Mouse (Mus musculus) granulocyte monocyte progenitor cell, adult 5-6 weeks (primary cell): ENCODE results near the gene Galnt16. TPM values are rescaled to one million over a fixed set of nuclear protein-coding genes. Genes with fewer than 3 reads are reported as not detected.

Experiments used
- ATAC-seq: replicated peaks from 2 replicates; pipeline ENCODE4 v1.8.0; 2016; ENCODE audit warnings: mild to moderate bottlenecking, moderate TSS enrichment, inconsistent platforms; ENCODE audit not compliant: poor library complexity, severe bottlenecking
- total RNA-seq, 2 experiments: library from RNA; stranded (forward) in 1 of 2; stranded (reverse) in 1 of 2; fragments of 200-712, 200-1000 nt in 1 of 2; fragments of >200 nt in 1 of 2; fragmentation: Nextera tagmentation in 1 of 2; gene quantifications; 2 replicates each; pipeline ENCODE4 v1.2.3; 2014 to 2017

Galnt16 gene
- total RNA-seq (2014; fragmentation: Nextera tagmentation) (not detected in 2 replicates), total RNA-seq (2017) (not detected in 2 replicates)

GRCm38 (mm10) chr12:80517977-80518376 is at the start of gene Galnt16:
Galnt16 (plus strand) TSS chr12:80518277.
- no peak for ATAC-seq

- no peak for ATAC-seq
Measured at GRCm38 (mm10) chr12:80470206-80470605, 47.9 kb upstream of the Galnt16 start.

GRCm38 (mm10) chr12:80471926-80472325 is 46.2 kb upstream of the Galnt16 start:
- ATAC-seq: no peak

- ATAC-seq: no peak
Measured at GRCm38 (mm10) chr12:80473731-80474130, 44.3 kb upstream of the Galnt16 start.

- no peak for ATAC-seq
Measured at GRCm38 (mm10) chr12:80479986-80480385, 38.1 kb upstream of the Galnt16 start.

GRCm38 (mm10) chr12:80483397-80483796 is 34.7 kb upstream of the Galnt16 start:
- no peak for ATAC-seq

- ATAC-seq: no peak
Measured at GRCm38 (mm10) chr12:80493311-80493710, 24.8 kb upstream of the Galnt16 start.

- no peak for ATAC-seq
Measured at GRCm38 (mm10) chr12:80495691-80496090, 22.4 kb upstream of the Galnt16 start.

GRCm38 (mm10) chr12:80498356-80498755 is 19.7 kb upstream of the Galnt16 start:
- no peak for ATAC-seq

- ATAC-seq: no peak
Measured at GRCm38 (mm10) chr12:80500506-80500905, 17.6 kb upstream of the Galnt16 start.

- ATAC-seq: no peak
Measured at GRCm38 (mm10) chr12:80504718-80505117, 13.4 kb upstream of the Galnt16 start.

- no peak for ATAC-seq
Measured at GRCm38 (mm10) chr12:80507041-80507745, 10.9 kb upstream of the Galnt16 start.

- ATAC-seq: no peak
Measured at GRCm38 (mm10) chr12:80518393-80518756, 298 bp downstream of the Galnt16 start.

- ATAC-seq: no peak
Measured at GRCm38 (mm10) chr12:80518757-80519620, 912 bp downstream of the Galnt16 start.

GRCm38 (mm10) chr12:80519621-80520332 is 1.7 kb downstream of the Galnt16 start:
- ATAC-seq: no peak

- no peak for ATAC-seq
Measured at GRCm38 (mm10) chr12:80522006-80522405, 3.9 kb downstream of the Galnt16 start.

GRCm38 (mm10) chr12:80524276-80524921 is 6.3 kb downstream of the Galnt16 start:
- ATAC-seq: no peak

- ATAC-seq: no peak
Measured at GRCm38 (mm10) chr12:80525513-80525912, 7.4 kb downstream of the Galnt16 start.

GRCm38 (mm10) chr12:80526511-80526910 is 8.4 kb downstream of the Galnt16 start:
- no peak for ATAC-seq

- ATAC-seq: no peak
Measured at GRCm38 (mm10) chr12:80527727-80528389, 9.8 kb downstream of the Galnt16 start.
